Mouse (Mus musculus): ENCODE results near the gene Hacd3. TPM values are rescaled to one million over a fixed set of nuclear protein-coding genes. Genes with fewer than 3 reads are reported as not detected.

The Hacd3 gene
- polyA plus RNA-seq, 1 experiment: 152 TPM

- no peak for DNase-seq
- Histone ChIP-seq H3K4me1 (ENCODE audit: control insufficient read depth, insufficient read depth, low read length) (no peaks in the 10 kb centered on the region), H3K4me3 (replicated peaks; ENCODE audit: insufficient read depth, low read depth, low read length) (no peak overlapping the region), H3K27ac (ENCODE audit: insufficient read depth, low read length) (no peak overlapping the region), H3K27me3 (ENCODE audit: control insufficient read depth, insufficient read depth, low read length) (no peaks in the 10 kb centered on the region)
- 91% methylated on average over 2 of the region's 2 CpGs for WGBS
- no peak for TF ChIP-seq POLR2A (IDR thresholded peaks at IDR 0.05; ENCODE audit: borderline replicate concordance, insufficient read depth, low read length)
- TF ChIP-seq CTCF (IDR thresholded peaks at IDR 0.05; ENCODE audit: borderline replicate concordance, insufficient read depth, low read depth, low read length): no peak
Observed at GRCm38 (mm10) chr9:64987651-64988050, 33.8 kb downstream of the Hacd3 start.

GRCm38 (mm10) chr9:64985807-64986206 is 35.7 kb downstream of the Hacd3 start:
- WGBS: 86% methylated on average over 9 of the region's 9 CpGs
- no peak for DNase-seq
- H3K27me3 ChIP-seq (ENCODE audit: control insufficient read depth, insufficient read depth, low read length): no peaks in the 10 kb centered on the region
- H3K4me1 ChIP-seq (ENCODE audit: control insufficient read depth, insufficient read depth, low read length): no peaks in the 10 kb centered on the region
- no peak for TF ChIP-seq CTCF (IDR thresholded peaks at IDR 0.05; ENCODE audit: borderline replicate concordance, insufficient read depth, low read depth, low read length)
- no peak for TF ChIP-seq POLR2A (IDR thresholded peaks at IDR 0.05; ENCODE audit: borderline replicate concordance, insufficient read depth, low read length)
- H3K4me3 ChIP-seq (replicated peaks; ENCODE audit: insufficient read depth, low read depth, low read length): no peak overlapping the region
- H3K27ac ChIP-seq (ENCODE audit: insufficient read depth, low read length): no peak overlapping the region

DNA sequence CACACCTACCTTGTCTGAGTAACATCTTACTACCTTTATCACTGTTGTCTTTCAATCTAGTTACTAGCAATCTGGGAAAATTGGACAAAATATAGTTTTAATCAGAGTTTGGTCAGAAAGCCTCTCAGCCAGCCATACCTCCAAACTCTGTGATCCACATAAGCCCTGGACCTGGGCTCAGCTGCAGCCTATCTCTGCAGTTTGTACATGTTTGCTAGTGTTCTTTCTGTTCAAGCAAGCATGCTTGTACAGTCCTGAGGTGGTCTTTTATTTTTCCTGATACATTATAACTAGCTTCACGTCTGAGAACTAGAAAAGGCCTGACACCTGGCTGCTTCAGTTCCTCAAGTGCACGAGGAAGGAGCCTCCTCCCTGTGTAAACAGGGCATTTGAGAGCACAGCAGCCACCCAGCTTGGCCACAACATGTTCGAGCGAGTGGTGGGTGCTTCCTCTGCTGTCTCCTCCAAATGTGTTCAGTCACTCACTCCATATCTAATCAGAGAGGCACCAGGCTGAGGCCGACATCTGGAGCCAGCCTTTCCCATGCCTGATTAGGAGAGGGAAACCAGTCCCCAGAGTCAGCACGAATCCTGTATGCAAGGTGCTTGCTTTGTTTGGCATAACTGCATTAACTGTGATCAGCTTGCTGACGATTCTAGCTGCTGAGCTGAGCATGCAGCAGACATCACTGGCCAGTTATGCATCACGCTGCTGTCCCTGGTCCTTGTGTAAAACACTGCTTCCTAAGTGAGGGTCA is 36.3 kb downstream of the Hacd3 start:
- Histone ChIP-seq H3K27me3 (ENCODE audit: control insufficient read depth, insufficient read depth, low read length) (no peaks in the 10 kb centered on the region), H3K4me3 (replicated peaks; ENCODE audit: insufficient read depth, low read depth, low read length) (no peak overlapping the region), H3K4me1 (ENCODE audit: control insufficient read depth, insufficient read depth, low read length) (no peaks in the 10 kb centered on the region), H3K27ac (ENCODE audit: insufficient read depth, low read length) (no peak overlapping the region)
- 70% methylated on average over 8 of the region's 8 CpGs for WGBS
- no peak for DNase-seq
- TF ChIP-seq CTCF (IDR thresholded peaks at IDR 0.05; ENCODE audit: borderline replicate concordance, insufficient read depth, low read depth, low read length) (no peak), POLR2A (IDR thresholded peaks at IDR 0.05; ENCODE audit: borderline replicate concordance, insufficient read depth, low read length) (no peak)

DNA sequence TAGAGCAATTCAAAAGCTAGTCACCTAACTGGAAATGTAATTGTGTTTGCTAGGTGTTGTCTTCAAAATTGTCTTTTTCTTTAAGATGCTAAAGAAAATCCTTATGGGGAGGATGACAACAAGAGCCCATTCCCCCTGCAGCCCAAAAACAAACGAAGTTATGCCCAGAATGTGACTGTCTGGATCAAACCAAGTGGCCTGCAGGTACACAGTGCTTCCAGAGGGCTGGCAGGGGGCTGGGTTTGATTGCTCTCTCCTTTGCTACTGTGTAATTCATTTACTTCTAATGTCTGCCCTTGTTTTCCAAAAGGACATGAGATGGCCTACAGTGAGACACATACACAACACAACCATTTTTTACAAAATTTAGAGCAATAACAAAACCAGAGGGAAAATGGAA is 39.6 kb downstream of the Hacd3 start:
- H3K4me3 ChIP-seq (replicated peaks; ENCODE audit: insufficient read depth, low read depth, low read length): no peak overlapping the region
- DNase-seq: no peak
- no peaks in the 10 kb centered on the region for H3K4me1 ChIP-seq (ENCODE audit: control insufficient read depth, insufficient read depth, low read length)
- H3K27me3 ChIP-seq (ENCODE audit: control insufficient read depth, insufficient read depth, low read length): no peaks in the 10 kb centered on the region
- WGBS: 70% methylated on average over 1 of the region's 1 CpGs
- TF ChIP-seq CTCF (IDR thresholded peaks at IDR 0.05; ENCODE audit: borderline replicate concordance, insufficient read depth, low read depth, low read length) (no peak), POLR2A (IDR thresholded peaks at IDR 0.05; ENCODE audit: borderline replicate concordance, insufficient read depth, low read length) (no peak)
- no peak overlapping the region for H3K27ac ChIP-seq (ENCODE audit: insufficient read depth, low read length)

GRCm38 (mm10) chr9:64980548-64980947 is 40.9 kb downstream of the Hacd3 start:
- Histone ChIP-seq H3K4me3 (replicated peaks; ENCODE audit: insufficient read depth, low read depth, low read length) (no peak overlapping the region), H3K27me3 (ENCODE audit: control insufficient read depth, insufficient read depth, low read length) (no peaks in the 10 kb centered on the region), H3K4me1 (ENCODE audit: control insufficient read depth, insufficient read depth, low read length) (no peaks in the 10 kb centered on the region), H3K27ac (ENCODE audit: insufficient read depth, low read length) (no peak overlapping the region)
- WGBS: 60% methylated on average over 3 of the region's 3 CpGs
- TF ChIP-seq CTCF (IDR thresholded peaks at IDR 0.05; ENCODE audit: borderline replicate concordance, insufficient read depth, low read depth, low read length) (no peak), POLR2A (IDR thresholded peaks at IDR 0.05; ENCODE audit: borderline replicate concordance, insufficient read depth, low read length) (no peak)
- no peak for DNase-seq

DNA sequence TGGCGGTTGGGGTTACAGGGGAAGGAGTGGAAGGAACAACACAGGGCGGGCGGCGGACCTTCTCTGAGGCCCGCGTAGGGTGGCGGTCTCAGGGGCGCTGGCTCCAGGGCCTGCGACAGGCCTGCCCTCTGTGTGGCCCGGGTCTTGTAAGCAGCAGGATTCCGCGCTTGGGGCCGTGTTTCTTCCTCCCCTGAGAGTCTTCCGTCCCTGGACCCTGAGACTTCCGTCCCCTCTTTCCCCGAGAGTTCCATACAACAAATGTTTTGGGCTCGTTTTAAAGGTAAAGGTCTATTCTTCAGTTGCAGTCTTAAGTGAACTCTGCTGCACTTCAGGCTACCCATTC is 60.5 kb downstream of the Hacd3 start:
- WGBS: 0% methylated on average over 15 of the region's 17 CpGs
- Histone ChIP-seq H3K27me3 (ENCODE audit: control insufficient read depth, insufficient read depth, low read length) (no peaks in the 10 kb centered on the region), H3K27ac (ENCODE audit: insufficient read depth, low read length) (peak overlapping the region; percentile 72), H3K4me1 (ENCODE audit: control insufficient read depth, insufficient read depth, low read length) (peaks cover 4% of the 10 kb centered on the region; the same call in 1 of the 2 replicates), H3K4me3 (replicated peaks; ENCODE audit: insufficient read depth, low read depth, low read length) (peak overlapping the region; percentile 78)
- DNase-seq: no peak
- TF ChIP-seq POLR2A (IDR thresholded peaks at IDR 0.05; ENCODE audit: borderline replicate concordance, insufficient read depth, low read length): no peak
- no peak for TF ChIP-seq CTCF (IDR thresholded peaks at IDR 0.05; ENCODE audit: borderline replicate concordance, insufficient read depth, low read depth, low read length)

DNA sequence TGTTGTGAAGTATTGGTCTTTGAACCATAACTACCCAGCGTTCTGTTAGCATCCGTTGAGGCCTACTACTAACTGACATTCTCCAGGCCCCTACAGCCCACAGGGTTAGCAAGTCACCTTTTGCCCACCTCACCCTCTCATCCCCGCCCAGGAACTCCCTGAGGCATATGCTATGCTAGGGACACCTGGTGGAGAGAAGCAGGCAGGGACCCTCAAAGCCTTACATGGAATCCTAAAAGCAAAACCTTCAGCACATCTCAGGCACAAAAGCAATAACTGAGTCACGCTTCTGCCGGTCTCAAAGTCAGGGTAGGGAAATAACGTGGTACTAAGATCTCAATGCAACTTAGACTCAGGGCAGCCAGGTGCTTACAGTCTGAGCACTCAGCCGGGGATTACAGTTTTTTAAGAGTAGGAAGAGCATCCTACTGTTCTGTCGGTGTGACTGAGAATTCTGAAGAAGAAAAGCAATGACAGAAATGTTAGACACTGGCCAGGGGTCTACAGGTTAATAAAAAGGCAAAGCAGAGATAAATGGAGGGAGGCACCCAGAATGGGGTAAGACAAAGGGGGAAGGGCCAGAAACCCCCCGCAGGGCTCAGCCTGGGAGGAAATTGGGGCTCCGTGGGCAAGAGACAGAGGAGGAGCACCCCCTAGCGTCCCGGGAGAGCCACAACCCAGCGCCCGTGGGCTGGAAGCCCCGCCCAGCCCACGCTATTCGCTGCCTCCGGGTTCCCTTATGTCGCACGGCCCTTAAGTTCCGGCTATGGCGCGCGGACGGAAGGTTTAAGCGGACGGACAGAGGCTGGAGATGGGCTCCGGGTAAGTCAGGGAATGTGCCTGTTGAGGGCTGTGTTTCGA is 61.1 kb downstream of the Hacd3 start, which contains the start of gene Ints14:
Gene Ints14, plus strand, starts transcription at position 789 of the 861 bp plus-strand sequence.
- peak; percentile 93 to 99 for DNase-seq

More for the DNA sequence above, 61.1 kb downstream of the Hacd3 start, which contains the start of gene Ints14:
- Histone ChIP-seq H3K27me3 (ENCODE audit: control insufficient read depth, insufficient read depth, low read length) (no peaks in the 10 kb centered on the region), H3K4me3 (replicated peaks; ENCODE audit: insufficient read depth, low read depth, low read length) (peak within 1 kb of the TSS; percentile 78), H3K27ac (ENCODE audit: insufficient read depth, low read length) (peak within 1 kb of the TSS; percentile 72), H3K4me1 (ENCODE audit: control insufficient read depth, insufficient read depth, low read length) (peaks cover 4% of the 10 kb centered on the region; the same call in 1 of the 2 replicates)
- WGBS: 8% methylated on average over 29 of the region's 29 CpGs
- TF ChIP-seq POLR2A (IDR thresholded peaks at IDR 0.05; ENCODE audit: borderline replicate concordance, insufficient read depth, low read length) (peak; percentile 81; the same call in 1 of the 2 replicates), CTCF (IDR thresholded peaks at IDR 0.05; ENCODE audit: borderline replicate concordance, insufficient read depth, low read depth, low read length) (peak; percentile 82)

All from cerebellum, adult 2 months (tissue).